Mouse (Mus musculus): ENCODE measurements at regions not wholly inside any gene's neighbourhood (a gene's known extent, or its start where the extent isn't known, plus 50 kb on each side); places are given as distances from the start of the nearest gene placed in this dataset.
A peak's percentile ranks its signal among the peaks of the same experiment; 100 is the strongest.

DNA sequence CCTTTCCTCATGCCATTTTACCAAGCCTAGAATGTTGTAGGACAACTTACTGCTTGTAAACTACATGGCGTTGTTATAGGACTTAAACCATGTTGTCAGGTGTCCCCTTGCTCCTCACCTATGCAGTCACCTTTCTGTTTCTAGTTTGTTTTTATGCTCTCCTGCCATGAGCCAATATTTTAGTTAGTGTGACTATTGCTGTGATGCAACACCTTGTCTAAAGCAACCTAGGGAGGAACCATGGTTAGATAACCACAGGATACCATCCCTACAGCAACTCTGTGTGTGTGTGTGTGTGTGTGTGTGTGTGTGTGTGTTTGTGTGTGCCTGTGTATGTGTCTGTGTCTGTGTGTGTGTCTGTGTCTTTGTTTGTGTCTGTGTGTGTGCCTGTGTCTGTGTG lies 209.6 kb upstream of the Cadm1 start:
- Histone ChIP-seq H3K9ac (replicated peaks) (no peak overlapping the region), H3K36me3 (no peaks in the 10 kb centered on the region), H3K27ac (replicated peaks) (no peak overlapping the region), H3K4me2 (no peak overlapping the region), H3K4me3 (replicated peaks) (no peak overlapping the region), H3K4me1 (no peaks in the 10 kb centered on the region), H3K27me3 (replicated peaks) (no peaks in the 10 kb centered on the region), H3K9me3 (replicated peaks) (no peaks in the 10 kb centered on the region)
- ATAC-seq (ENCODE audit: low FRiP score): no peak
- WGBS: 95% methylated on average over 1 of the region's 1 CpGs

DNA sequence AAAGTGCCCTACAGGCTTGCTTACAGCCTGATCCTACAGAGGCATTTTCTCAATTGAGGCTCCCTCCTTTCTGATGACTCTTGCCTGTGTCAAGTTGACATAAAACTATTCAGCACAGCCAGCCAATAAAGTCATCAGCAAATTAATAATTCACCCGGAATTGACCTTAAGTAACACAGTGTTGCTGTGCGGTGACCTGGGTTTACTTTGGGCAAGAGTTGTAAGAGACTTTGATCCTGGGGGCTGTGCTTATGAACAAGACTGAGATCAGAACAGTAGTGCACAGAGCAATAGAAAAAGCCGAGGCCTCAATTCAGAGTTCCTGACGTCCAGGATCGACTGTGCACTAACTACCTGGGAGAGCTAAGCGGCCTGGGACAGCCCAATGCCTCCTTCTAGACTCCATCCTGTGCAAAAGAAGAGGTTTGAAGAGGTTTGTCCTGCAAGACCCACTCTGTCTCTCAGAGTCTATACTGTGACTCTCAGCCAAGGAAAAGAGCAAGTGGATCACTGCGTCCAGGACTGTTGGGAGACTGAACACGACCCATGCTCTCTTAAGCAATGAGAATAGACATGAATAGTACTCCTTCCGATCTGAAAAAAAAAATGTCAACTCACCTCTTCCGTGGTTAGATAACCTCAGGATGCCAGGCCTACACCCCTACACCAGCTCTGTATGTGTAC lies 208.7 kb upstream of the Cadm1 start:
- WGBS: 55% methylated on average over 10 of the region's 10 CpGs
- H3K4me2 ChIP-seq: no peak overlapping the region
- H3K9me3 ChIP-seq (replicated peaks): no peaks in the 10 kb centered on the region
- H3K9ac ChIP-seq (replicated peaks): no peak overlapping the region
- no peak overlapping the region for H3K27ac ChIP-seq (replicated peaks)
- no peaks in the 10 kb centered on the region for H3K4me1 ChIP-seq
- H3K4me3 ChIP-seq (replicated peaks): no peak overlapping the region
- H3K27me3 ChIP-seq (replicated peaks): no peaks in the 10 kb centered on the region
- no peaks in the 10 kb centered on the region for H3K36me3 ChIP-seq
- no peak for ATAC-seq (ENCODE audit: low FRiP score)

DNA sequence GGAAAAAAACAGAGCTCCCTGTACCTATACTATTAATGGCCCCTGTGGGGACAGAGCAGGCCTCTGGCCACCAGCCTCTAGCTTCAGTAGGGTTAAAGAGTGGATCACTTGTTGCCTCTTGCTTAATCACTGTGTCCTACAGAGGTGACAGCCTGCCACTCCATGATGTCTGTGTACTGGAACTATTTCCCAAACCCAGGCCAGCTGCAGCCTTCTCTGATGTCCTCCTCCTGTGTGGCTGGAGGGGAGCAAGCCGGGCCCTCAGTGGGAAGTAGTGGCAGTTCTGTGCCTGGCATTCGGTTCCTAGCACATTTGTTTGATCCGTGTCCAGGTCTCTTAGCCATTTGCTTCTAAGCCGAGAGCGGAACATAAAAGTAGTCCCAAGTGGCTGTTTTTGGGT lies 207.7 kb upstream of the Cadm1 start:
- H3K27me3 ChIP-seq (replicated peaks): no peaks in the 10 kb centered on the region
- 72% methylated on average over 5 of the region's 5 CpGs for WGBS
- no peak overlapping the region for H3K9ac ChIP-seq (replicated peaks)
- no peak overlapping the region for H3K4me3 ChIP-seq (replicated peaks)
- H3K4me2 ChIP-seq: no peak overlapping the region
- no peak overlapping the region for H3K27ac ChIP-seq (replicated peaks)
- no peak for ATAC-seq (ENCODE audit: low FRiP score)
- no peaks in the 10 kb centered on the region for H3K4me1 ChIP-seq
- no peaks in the 10 kb centered on the region for H3K9me3 ChIP-seq (replicated peaks)
- H3K36me3 ChIP-seq: no peaks in the 10 kb centered on the region

DNA sequence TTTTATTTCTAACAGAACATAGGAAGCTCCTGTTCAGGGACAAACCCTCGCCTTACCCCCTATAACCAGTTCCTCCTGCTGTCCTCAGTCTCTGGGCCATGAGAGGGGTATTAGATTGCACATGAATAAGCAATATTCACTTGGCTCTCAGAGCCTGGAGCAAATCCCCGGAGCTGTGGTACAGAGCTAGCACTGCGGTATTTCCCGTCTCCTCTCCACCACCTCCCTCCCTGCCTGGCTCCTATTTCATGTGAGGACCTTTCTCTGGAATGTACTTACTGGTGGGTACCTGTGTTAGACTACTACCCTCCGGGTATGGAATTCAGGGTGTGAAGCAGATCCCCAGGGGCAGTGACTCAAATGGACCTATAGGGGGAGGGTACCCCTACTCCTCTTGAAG lies 206.9 kb upstream of the Cadm1 start:
- no peaks in the 10 kb centered on the region for H3K9me3 ChIP-seq (replicated peaks)
- H3K36me3 ChIP-seq: no peaks in the 10 kb centered on the region
- no peak overlapping the region for H3K4me2 ChIP-seq
- no peak overlapping the region for H3K27ac ChIP-seq (replicated peaks)
- peaks cover 2% of the 10 kb centered on the region; the same call in 1 of the 2 replicates for H3K4me1 ChIP-seq
- ATAC-seq (ENCODE audit: low FRiP score): no peak
- no peak overlapping the region for H3K4me3 ChIP-seq (replicated peaks)
- WGBS: 77% methylated on average over 5 of the region's 5 CpGs
- no peak overlapping the region for H3K9ac ChIP-seq (replicated peaks)
- H3K27me3 ChIP-seq (replicated peaks): no peaks in the 10 kb centered on the region

DNA sequence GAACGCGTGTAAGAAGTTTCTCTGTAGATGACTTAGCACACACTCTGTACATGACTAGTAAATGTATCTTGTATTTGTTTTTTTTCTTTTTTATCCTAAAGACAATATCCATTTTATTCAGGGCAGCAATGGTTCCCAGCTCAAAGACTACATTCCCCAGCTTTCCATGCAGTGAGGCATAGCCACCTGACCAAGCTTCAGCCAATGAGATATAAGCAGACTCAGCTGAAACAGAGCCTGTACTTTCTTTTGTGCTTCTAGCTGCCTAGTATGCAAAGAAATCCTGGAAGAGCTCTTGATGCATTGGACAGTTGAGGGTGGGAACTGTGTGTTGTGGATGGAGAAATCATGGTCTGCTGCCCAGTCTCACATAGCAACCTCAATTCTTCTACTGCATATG lies 202.4 kb upstream of the Cadm1 start:
- ATAC-seq (ENCODE audit: low FRiP score): peak; percentile 92
- Histone ChIP-seq H3K9me3 (replicated peaks) (no peaks in the 10 kb centered on the region), H3K4me1 (peaks cover 2% of the 10 kb centered on the region; the same call in 1 of the 2 replicates), H3K4me2 (no peak overlapping the region), H3K27me3 (replicated peaks) (no peaks in the 10 kb centered on the region), H3K9ac (replicated peaks) (no peak overlapping the region), H3K4me3 (replicated peaks) (no peak overlapping the region), H3K27ac (replicated peaks) (no peak overlapping the region), H3K36me3 (no peaks in the 10 kb centered on the region)
- WGBS: 100% methylated on average over 2 of the region's 2 CpGs

DNA sequence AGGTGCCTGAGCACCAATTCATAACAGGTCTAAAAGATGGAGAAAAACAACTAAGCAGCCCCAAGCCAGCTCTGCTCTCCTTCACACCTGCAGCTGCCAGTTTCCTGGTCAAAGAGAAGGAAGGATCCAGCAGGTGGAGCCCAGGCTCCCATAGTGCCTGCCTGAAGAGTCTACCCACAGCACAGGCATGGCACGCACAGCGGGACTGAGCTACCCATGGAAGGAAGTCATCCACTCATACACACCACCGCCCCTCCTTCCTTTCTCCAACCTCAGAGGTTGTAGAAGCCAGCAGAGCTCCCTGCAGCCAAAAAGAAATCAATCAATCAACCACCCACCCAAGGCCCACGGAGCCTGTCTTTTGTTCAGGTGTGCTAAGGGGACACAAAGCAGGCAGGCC lies 197.0 kb upstream of the Cadm1 start:
- H3K4me1 ChIP-seq: no peaks in the 10 kb centered on the region; the same call in 1 of the 2 replicates
- H3K9me3 ChIP-seq (replicated peaks): no peaks in the 10 kb centered on the region
- WGBS: 55% methylated on average over 4 of the region's 4 CpGs
- H3K4me2 ChIP-seq: no peak overlapping the region
- H3K9ac ChIP-seq (replicated peaks): no peak overlapping the region
- no peak for ATAC-seq (ENCODE audit: low FRiP score)
- H3K27ac ChIP-seq (replicated peaks): no peak overlapping the region
- no peak overlapping the region for H3K4me3 ChIP-seq (replicated peaks)
- H3K36me3 ChIP-seq: no peaks in the 10 kb centered on the region
- no peaks in the 10 kb centered on the region; the same call in 1 of the 2 replicates for H3K27me3 ChIP-seq (replicated peaks)

DNA sequence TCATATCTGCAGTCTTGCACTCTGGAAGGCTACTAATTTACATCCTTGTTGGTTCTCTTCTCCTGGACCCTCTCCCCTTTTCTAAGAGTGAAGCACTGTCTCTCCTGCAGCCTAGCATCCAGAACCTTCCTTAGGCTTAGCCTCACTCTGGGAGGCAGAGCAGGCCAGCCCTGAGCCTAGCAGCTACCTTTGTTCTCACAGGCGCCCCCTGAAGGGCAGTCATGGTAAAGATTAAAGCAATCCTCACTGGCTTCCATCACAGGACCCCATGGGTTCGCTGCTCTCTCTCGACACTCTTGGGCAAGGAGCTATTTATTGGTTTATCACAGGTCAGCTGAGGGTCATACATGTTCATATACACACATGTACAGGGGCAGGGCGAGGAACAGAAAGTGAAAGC lies 191.8 kb upstream of the Cadm1 start:
- no peak overlapping the region for H3K27ac ChIP-seq (replicated peaks)
- H3K9ac ChIP-seq (replicated peaks): no peak overlapping the region
- H3K9me3 ChIP-seq (replicated peaks): no peaks in the 10 kb centered on the region
- H3K4me2 ChIP-seq: no peak overlapping the region
- no peaks in the 10 kb centered on the region for H3K4me1 ChIP-seq
- no peak for ATAC-seq (ENCODE audit: low FRiP score)
- no peaks in the 10 kb centered on the region for H3K36me3 ChIP-seq
- no peak overlapping the region for H3K4me3 ChIP-seq (replicated peaks)
- no peaks in the 10 kb centered on the region; the same call in 1 of the 2 replicates for H3K27me3 ChIP-seq (replicated peaks)
- 64% methylated on average over 4 of the region's 4 CpGs for WGBS

DNA sequence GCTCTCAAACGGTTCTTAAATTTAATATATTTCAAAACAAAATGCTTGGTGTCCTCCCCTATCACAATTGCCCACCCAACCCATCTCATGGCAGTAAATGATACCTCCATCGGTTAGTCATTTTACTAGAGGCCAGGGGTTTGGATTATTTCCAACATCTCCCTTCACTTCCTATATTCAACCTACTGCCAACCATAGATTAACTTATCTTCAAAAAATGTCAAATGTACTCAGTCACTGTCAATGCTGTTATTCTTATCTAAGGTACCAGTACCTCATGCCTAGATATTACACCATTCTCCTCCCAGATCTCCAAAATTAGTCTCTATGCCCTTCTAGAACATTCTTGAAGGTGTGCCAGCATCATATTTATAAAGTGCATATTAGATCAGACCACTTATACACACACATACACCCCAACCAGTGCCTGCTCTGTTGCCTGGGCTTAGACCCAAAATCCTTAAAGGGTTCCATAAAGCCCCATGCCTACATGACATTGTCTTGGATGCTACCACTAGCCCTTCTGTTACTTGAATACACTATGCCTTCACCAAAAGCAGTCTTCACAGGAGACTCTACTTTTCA lies 183.4 kb upstream of the Cadm1 start:
- no peaks in the 10 kb centered on the region for H3K9me3 ChIP-seq (replicated peaks)
- H3K27me3 ChIP-seq (replicated peaks): peaks cover under 1% of the 10 kb centered on the region; the same call in 1 of the 2 replicates
- WGBS: 81% methylated on average over 2 of the region's 2 CpGs
- no peaks in the 10 kb centered on the region for H3K4me1 ChIP-seq
- no peak overlapping the region for H3K27ac ChIP-seq (replicated peaks)
- H3K36me3 ChIP-seq: no peaks in the 10 kb centered on the region
- ATAC-seq (ENCODE audit: low FRiP score): no peak
- no peak overlapping the region for H3K4me2 ChIP-seq
- H3K4me3 ChIP-seq (replicated peaks): no peak overlapping the region
- no peak overlapping the region for H3K9ac ChIP-seq (replicated peaks)

DNA sequence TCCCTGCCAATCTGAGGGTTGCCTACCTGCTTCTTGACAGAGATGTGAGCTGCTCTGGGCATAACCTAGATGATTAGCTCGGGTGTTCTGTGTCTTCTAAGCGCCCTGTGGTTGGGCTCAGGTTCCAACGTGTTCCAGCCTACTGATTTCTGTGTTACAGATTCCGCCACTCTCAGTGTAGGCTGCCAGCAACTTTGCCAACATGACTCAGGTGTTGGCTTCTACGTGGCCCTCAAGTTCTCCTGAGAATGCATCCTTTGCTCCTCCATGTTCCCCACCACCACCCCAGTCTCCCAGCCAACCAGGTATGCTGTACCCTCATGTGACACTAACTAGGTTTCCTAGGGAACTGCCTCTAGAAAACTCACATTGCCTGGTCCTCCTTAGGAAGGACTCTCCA lies 179.7 kb upstream of the Cadm1 start:
- ATAC-seq (ENCODE audit: low FRiP score): no peak
- H3K27me3 ChIP-seq (replicated peaks): peaks cover 8% of the 10 kb centered on the region; the same call in 1 of the 2 replicates
- H3K4me3 ChIP-seq (replicated peaks): no peak overlapping the region
- no peak overlapping the region for H3K9ac ChIP-seq (replicated peaks)
- peaks cover 8% of the 10 kb centered on the region for H3K4me1 ChIP-seq
- no peak overlapping the region for H3K4me2 ChIP-seq
- 83% methylated on average over 5 of the region's 5 CpGs for WGBS
- no peaks in the 10 kb centered on the region for H3K9me3 ChIP-seq (replicated peaks)
- no peaks in the 10 kb centered on the region for H3K36me3 ChIP-seq
- H3K27ac ChIP-seq (replicated peaks): no peak overlapping the region

DNA sequence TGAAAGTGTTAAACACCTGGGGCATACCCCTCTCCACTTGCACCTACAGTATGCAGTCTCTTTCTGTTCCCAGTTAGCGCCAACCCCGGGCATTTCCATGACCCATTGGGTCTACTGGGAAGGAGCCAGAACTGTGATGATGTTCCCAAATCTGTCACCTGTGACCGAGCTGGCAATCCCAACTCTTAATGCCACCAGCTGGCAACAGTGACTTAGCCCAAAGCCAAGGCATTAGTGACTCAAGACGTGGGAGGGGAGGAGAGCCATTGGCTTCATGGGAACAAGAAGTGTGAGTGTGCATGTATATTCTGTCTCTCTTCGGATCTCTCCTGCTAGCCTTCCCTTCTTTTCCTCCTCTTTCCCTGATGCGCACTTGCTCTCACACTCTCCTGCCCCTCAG lies 178.9 kb upstream of the Cadm1 start:
- Histone ChIP-seq H3K36me3 (no peaks in the 10 kb centered on the region), H3K27ac (replicated peaks) (no peak overlapping the region), H3K27me3 (replicated peaks) (peaks cover 8% of the 10 kb centered on the region; the same call in 1 of the 2 replicates), H3K4me3 (replicated peaks) (no peak overlapping the region), H3K4me1 (peaks cover 8% of the 10 kb centered on the region), H3K9ac (replicated peaks) (no peak overlapping the region), H3K4me2 (no peak overlapping the region), H3K9me3 (replicated peaks) (no peaks in the 10 kb centered on the region)
- WGBS: 76% methylated on average over 6 of the region's 6 CpGs
- no peak for ATAC-seq (ENCODE audit: low FRiP score)

DNA sequence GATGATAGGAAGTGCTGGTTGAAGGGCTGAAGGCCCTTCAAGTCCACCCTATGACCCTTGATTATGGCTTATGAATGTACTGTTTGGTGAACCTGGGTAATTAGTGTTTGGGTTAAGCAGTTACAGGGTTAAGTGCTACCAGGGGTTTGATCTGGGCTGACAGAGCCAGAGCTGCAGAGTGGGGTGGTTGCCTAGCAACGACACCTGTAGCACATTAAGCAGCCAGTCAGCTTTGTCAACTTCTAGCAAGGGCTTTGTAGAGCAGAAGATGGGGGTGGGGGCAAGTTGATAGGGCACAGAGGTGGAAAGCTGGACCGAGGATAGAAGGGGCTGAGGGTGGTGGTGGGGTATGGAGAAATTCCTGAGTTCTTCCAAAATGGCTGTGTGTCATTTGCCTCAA lies 177.0 kb upstream of the Cadm1 start:
- H3K4me2 ChIP-seq: no peak overlapping the region
- WGBS: 36% methylated on average over 2 of the region's 2 CpGs
- H3K4me3 ChIP-seq (replicated peaks): no peak overlapping the region
- no peaks in the 10 kb centered on the region for H3K36me3 ChIP-seq
- H3K27ac ChIP-seq (replicated peaks): no peak overlapping the region
- H3K9ac ChIP-seq (replicated peaks): no peak overlapping the region
- H3K27me3 ChIP-seq (replicated peaks): peaks cover 8% of the 10 kb centered on the region; the same call in 1 of the 2 replicates
- no peak for ATAC-seq (ENCODE audit: low FRiP score)
- peaks cover 13% of the 10 kb centered on the region for H3K4me1 ChIP-seq
- H3K9me3 ChIP-seq (replicated peaks): no peaks in the 10 kb centered on the region

DNA sequence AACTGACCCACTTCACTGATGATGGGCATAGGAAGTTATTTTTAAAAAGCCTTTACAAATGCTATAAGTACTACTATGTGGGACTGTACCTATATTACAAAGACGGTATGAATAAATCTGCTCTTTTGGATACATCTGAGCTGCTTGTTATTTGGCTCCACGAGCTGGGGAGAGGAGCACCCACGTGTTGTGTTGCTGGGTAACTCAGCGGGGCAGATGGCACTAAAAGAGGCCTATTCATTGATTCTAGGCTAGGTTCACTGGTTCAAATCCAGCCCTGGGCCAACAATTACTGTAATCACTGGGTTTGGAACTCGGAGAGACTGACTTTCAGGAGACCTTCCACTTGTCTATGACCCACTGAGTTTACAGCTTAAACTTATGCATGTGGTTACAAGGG lies 176.0 kb upstream of the Cadm1 start:
- H3K9ac ChIP-seq (replicated peaks): no peak overlapping the region
- no peak overlapping the region for H3K27ac ChIP-seq (replicated peaks)
- no peaks in the 10 kb centered on the region for H3K36me3 ChIP-seq
- 84% methylated on average over 5 of the region's 5 CpGs for WGBS
- no peak overlapping the region for H3K4me2 ChIP-seq
- ATAC-seq (ENCODE audit: low FRiP score): no peak
- peaks cover 9% of the 10 kb centered on the region; the same call in 1 of the 2 replicates for H3K27me3 ChIP-seq (replicated peaks)
- no peak overlapping the region for H3K4me3 ChIP-seq (replicated peaks)
- no peaks in the 10 kb centered on the region for H3K9me3 ChIP-seq (replicated peaks)
- peaks cover 22% of the 10 kb centered on the region for H3K4me1 ChIP-seq
